Mouse (Mus musculus): ENCODE measurements at regions not wholly inside any gene's neighbourhood (a gene's known extent, or its start where the extent isn't known, plus 50 kb on each side); places are given as distances from the start of the nearest gene placed in this dataset.

DNA sequence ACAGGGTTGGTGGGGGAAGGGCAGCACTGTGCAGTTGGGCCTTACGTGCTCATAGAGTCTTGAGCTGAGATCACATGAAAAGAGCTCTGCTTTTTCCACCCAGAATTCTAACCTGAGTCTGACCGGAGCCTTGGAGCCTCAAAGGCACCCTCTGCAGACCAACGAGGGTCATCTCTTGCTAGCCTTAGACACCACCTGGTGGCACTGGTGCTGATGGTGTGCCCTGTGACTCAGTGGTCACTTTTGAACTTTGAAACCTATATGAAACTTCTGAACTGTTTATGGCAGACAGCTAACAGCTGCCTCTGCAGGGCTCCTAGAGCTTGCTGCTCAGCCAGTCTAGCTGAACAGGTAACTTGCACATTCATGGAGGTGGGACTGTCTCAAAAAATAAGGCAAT, 118.5 kb downstream of the Zfp706 start:
- Histone ChIP-seq H3K36me3 (ENCODE audit: control insufficient read depth, insufficient read depth, low read length) (no peaks in the 10 kb centered on the region), H3K9ac (ENCODE audit: low read length) (no peak overlapping the region), H3K4me2 (no peak overlapping the region), H3K9me3 (ENCODE audit: control insufficient read depth, low read length) (no peaks in the 10 kb centered on the region), H3K4me1 (ENCODE audit: control insufficient read depth, insufficient read depth, low read length) (peaks cover 4% of the 10 kb centered on the region; the same call in 1 of the 2 replicates), H3K4me3 (ENCODE audit: low read depth, low read length) (no peak overlapping the region), H3K27ac (ENCODE audit: low read depth, low read length) (no peak overlapping the region), H3K27me3 (ENCODE audit: control insufficient read depth, insufficient read depth, low read length) (no peaks in the 10 kb centered on the region)
- ATAC-seq (ENCODE audit: low FRiP score) (no peak), DNase-seq (ENCODE audit: low spot score, missing footprints) (peak; percentile 68)
- 72% methylated on average over 3 of the region's 3 CpGs for WGBS

DNA sequence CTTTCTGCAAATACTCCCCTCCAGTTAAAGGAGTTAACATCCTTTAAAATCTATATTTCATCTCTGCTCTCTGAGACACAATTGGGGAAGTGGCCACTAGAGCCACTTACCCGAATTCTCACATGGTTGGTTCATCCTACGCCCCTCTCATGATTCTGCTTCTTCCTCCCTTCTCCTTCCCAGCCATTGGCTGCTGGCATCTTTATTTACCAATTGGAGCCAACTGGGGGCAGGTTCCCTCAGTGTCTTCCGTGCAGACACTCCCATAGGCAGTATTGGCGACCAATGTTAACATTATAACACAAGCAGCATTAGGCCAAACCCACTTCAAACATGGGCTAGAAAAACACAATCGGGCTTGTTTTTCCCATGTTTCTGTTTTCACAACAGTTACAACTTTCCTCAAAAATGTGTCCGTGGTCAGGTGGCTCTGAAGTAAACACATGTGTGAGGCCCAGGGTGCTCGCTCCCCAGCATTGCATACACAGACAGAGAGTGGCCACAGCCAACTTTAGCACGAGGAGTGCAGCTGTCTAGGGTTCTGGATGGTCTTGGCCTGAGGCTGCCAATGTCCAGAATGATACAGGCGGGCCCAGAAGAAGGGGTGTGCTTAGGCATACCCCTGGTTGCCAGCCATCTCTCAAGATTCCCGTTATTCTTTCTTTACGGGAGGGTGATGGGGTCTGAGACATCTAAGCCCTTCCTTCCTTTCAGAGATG, 119.1 kb downstream of the Zfp706 start:
- WGBS: 81% methylated on average over 11 of the region's 11 CpGs
- Histone ChIP-seq H3K4me2 (no peak overlapping the region), H3K27me3 (ENCODE audit: control insufficient read depth, insufficient read depth, low read length) (no peaks in the 10 kb centered on the region), H3K36me3 (ENCODE audit: control insufficient read depth, insufficient read depth, low read length) (no peaks in the 10 kb centered on the region), H3K9me3 (ENCODE audit: control insufficient read depth, low read length) (no peaks in the 10 kb centered on the region), H3K4me3 (ENCODE audit: low read depth, low read length) (no peak overlapping the region), H3K27ac (ENCODE audit: low read depth, low read length) (no peak overlapping the region), H3K9ac (ENCODE audit: low read length) (no peak overlapping the region), H3K4me1 (ENCODE audit: control insufficient read depth, insufficient read depth, low read length) (peaks cover 4% of the 10 kb centered on the region; the same call in 1 of the 2 replicates)
- no peak for DNase-seq (ENCODE audit: low spot score, missing footprints)
- no peak for ATAC-seq (ENCODE audit: low FRiP score)

DNA sequence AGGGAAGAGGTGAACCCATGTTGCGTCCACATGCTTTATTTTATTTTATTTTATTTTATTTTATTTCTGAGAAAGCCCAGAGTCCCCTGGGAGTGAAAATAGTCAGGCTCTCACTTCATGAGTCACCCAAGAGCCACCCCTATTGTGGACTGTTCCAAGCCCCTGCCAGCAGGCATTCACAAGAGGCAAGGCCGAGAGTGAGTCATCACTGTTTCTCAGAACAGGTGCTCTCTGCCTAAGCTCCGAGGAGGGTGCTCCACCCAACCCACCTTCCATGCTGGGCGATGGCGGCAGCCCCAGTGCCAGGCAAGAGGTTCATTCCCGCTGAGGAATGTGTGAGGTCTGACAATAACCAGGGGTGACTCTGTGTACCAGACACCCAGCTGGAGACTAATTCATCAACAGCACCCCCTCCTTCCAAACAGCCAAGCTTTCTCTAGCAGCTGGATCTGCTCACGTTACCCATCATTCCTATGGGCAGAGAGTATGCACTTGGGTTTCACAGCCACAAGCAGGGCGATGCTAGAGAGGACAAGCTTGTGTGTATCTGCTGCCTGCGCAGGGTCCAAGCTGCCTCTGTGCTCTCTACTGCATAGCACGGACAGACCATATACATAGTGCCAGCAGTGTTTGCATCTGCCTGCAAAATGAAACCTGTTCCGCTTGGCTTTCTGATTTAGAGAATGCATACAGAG, 122.8 kb downstream of the Zfp706 start:
- Histone ChIP-seq H3K4me1 (ENCODE audit: control insufficient read depth, insufficient read depth, low read length) (no peaks in the 10 kb centered on the region), H3K27ac (ENCODE audit: low read depth, low read length) (no peak overlapping the region), H3K27me3 (ENCODE audit: control insufficient read depth, insufficient read depth, low read length) (no peaks in the 10 kb centered on the region), H3K9me3 (ENCODE audit: control insufficient read depth, low read length) (no peaks in the 10 kb centered on the region), H3K4me2 (no peak overlapping the region), H3K4me3 (ENCODE audit: low read depth, low read length) (no peak overlapping the region), H3K9ac (ENCODE audit: low read length) (no peak overlapping the region), H3K36me3 (ENCODE audit: control insufficient read depth, insufficient read depth, low read length) (no peaks in the 10 kb centered on the region)
- DNase-seq (ENCODE audit: low spot score, missing footprints) (no peak), ATAC-seq (ENCODE audit: low FRiP score) (no peak)
- WGBS: 82% methylated on average over 11 of the region's 11 CpGs

DNA sequence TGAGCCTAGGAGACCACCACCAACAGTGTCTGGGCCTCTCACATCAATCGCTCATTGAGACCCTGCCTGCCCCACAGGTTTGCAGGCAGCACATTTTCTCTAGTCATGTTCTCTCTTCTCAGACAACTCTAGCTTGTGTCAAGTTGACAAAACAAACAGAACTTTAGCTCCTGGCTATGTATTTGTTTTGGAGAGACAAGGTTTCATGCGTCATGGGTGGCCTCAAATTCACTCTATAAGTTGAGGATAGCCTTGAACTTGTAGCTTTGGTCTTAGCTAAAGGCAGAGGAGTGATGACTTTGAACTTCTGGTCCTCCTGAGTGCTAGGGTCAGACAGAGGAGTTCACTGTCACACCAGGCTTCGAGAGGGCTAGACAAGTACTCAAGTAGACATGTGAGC, 123.5 kb downstream of the Zfp706 start:
- no peaks in the 10 kb centered on the region for H3K9me3 ChIP-seq (ENCODE audit: control insufficient read depth, low read length)
- no peak overlapping the region for H3K4me2 ChIP-seq
- WGBS: 92% methylated on average over 3 of the region's 3 CpGs
- H3K27ac ChIP-seq (ENCODE audit: low read depth, low read length): no peak overlapping the region
- H3K9ac ChIP-seq (ENCODE audit: low read length): no peak overlapping the region
- peaks cover under 1% of the 10 kb centered on the region for H3K4me1 ChIP-seq (ENCODE audit: control insufficient read depth, insufficient read depth, low read length)
- ATAC-seq (ENCODE audit: low FRiP score) (no peak), DNase-seq (ENCODE audit: low spot score, missing footprints) (no peak)
- no peaks in the 10 kb centered on the region for H3K36me3 ChIP-seq (ENCODE audit: control insufficient read depth, insufficient read depth, low read length)
- no peak overlapping the region for H3K4me3 ChIP-seq (ENCODE audit: low read depth, low read length)
- no peaks in the 10 kb centered on the region for H3K27me3 ChIP-seq (ENCODE audit: control insufficient read depth, insufficient read depth, low read length)

DNA sequence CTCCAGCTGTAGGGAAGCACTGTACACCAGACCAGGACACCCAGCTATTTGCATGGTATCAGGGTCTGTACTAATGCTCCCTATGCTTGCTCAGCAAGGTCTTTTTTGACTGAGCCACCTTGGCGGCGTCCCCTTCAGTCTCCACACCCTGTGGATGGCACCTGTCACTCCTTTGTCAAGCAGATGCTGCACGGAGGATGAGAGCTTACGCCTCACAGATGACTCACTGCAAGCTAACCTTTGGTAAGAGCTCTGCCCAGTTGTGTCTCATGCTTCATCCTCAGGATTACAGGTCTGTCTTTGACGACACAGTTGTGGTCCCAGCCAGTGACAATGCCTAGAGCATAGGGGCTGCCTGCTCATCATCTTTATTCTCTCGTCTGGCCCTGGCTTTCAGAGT, 124.4 kb downstream of the Zfp706 start:
- H3K27me3 ChIP-seq (ENCODE audit: control insufficient read depth, insufficient read depth, low read length): no peaks in the 10 kb centered on the region
- 72% methylated on average over 6 of the region's 6 CpGs for WGBS
- H3K27ac ChIP-seq (ENCODE audit: low read depth, low read length): no peak overlapping the region
- H3K9me3 ChIP-seq (ENCODE audit: control insufficient read depth, low read length): no peaks in the 10 kb centered on the region
- no peak overlapping the region for H3K4me3 ChIP-seq (ENCODE audit: low read depth, low read length)
- peaks cover 7% of the 10 kb centered on the region for H3K4me1 ChIP-seq (ENCODE audit: control insufficient read depth, insufficient read depth, low read length)
- no peaks in the 10 kb centered on the region for H3K36me3 ChIP-seq (ENCODE audit: control insufficient read depth, insufficient read depth, low read length)
- H3K9ac ChIP-seq (ENCODE audit: low read length): no peak overlapping the region
- ATAC-seq (ENCODE audit: low FRiP score) (0 out of 2 replicates have a peak, but pooled peaks have one; percentile 35), DNase-seq (ENCODE audit: low spot score, missing footprints) (no peak)
- H3K4me2 ChIP-seq: no peak overlapping the region

DNA sequence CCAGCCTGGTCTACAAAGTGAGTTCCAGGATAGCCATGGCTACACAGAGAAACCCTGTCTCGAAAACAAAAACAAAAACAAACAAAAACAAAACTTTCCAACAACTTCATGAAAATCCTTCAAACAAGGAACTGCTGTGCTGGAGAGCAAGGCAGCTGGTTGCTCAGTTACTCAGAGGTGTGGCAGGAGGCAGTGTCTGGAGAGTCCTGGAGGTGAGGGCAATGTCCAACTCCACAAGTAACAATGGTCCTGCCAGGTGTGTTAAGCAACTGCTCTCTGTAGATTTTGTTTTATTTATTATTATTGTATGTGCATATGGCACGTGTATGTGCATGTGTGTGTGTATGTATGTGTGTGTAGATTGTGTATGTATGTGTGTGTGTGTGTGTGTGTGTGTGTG, 126.0 kb downstream of the Zfp706 start:
- Histone ChIP-seq H3K9ac (ENCODE audit: low read length) (no peak overlapping the region), H3K27me3 (ENCODE audit: control insufficient read depth, insufficient read depth, low read length) (no peaks in the 10 kb centered on the region), H3K27ac (ENCODE audit: low read depth, low read length) (no peak overlapping the region), H3K4me2 (no peak overlapping the region), H3K36me3 (ENCODE audit: control insufficient read depth, insufficient read depth, low read length) (no peaks in the 10 kb centered on the region), H3K4me3 (ENCODE audit: low read depth, low read length) (no peak overlapping the region), H3K4me1 (ENCODE audit: control insufficient read depth, insufficient read depth, low read length) (peaks cover 7% of the 10 kb centered on the region), H3K9me3 (ENCODE audit: control insufficient read depth, low read length) (no peaks in the 10 kb centered on the region)
- whole genome bisulfite sequencing: 80% methylated on average over 2 of the region's 2 CpGs
- DNase-seq (ENCODE audit: low spot score, missing footprints) (no peak), ATAC-seq (ENCODE audit: low FRiP score) (no peak)

DNA sequence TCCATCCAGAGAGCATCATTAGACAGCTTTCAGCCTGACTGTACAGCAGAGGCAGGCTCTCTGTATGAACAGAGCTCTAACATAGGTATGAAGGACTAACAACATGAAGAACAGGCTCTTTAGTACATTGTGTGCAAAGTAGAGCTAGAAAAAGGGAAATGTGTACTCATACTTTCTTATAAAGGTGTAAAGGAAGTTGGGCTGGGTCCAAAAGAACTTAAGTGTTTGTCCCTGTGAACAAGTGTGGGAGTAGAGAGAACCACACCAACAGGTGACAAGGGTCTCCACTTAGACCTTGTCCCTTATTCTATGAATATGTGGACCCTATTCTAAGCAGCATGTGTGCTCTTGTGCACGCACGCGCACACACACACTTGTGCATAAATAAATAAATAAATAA, 127.0 kb downstream of the Zfp706 start:
- Histone ChIP-seq H3K27me3 (ENCODE audit: control insufficient read depth, insufficient read depth, low read length) (no peaks in the 10 kb centered on the region), H3K36me3 (ENCODE audit: control insufficient read depth, insufficient read depth, low read length) (no peaks in the 10 kb centered on the region), H3K4me3 (ENCODE audit: low read depth, low read length) (no peak overlapping the region), H3K4me2 (no peak overlapping the region), H3K9me3 (ENCODE audit: control insufficient read depth, low read length) (no peaks in the 10 kb centered on the region), H3K4me1 (ENCODE audit: control insufficient read depth, insufficient read depth, low read length) (peaks cover 7% of the 10 kb centered on the region), H3K9ac (ENCODE audit: low read length) (no peak overlapping the region), H3K27ac (ENCODE audit: low read depth, low read length) (no peak overlapping the region)
- ATAC-seq (ENCODE audit: low FRiP score): no peak
- WGBS: 97% methylated on average over 3 of the region's 3 CpGs
- DNase-seq (ENCODE audit: low spot score, missing footprints): no peak

DNA sequence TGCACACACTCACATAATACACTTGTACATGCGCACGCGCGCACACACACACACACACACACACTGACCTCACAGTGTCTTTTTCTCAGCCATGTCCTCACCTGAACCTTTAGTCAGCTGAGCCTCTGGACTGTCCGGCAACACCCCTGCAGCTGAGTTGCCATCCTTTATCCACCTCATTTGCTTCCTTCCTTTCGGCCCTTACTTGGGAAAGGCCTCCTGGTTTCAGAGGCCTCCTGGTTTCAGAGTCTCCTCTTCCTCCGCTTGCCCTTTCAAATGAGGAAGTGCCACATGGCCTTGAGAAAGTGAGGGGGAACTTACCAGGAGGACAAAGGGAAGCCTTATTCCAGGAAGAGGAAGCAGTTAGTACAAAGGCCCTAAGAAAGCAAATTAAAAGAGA, 128.0 kb downstream of the Zfp706 start:
- no peak for ATAC-seq (ENCODE audit: low FRiP score)
- no peaks in the 10 kb centered on the region for H3K9me3 ChIP-seq (ENCODE audit: control insufficient read depth, low read length)
- no peak overlapping the region for H3K4me2 ChIP-seq
- peaks cover 9% of the 10 kb centered on the region for H3K4me1 ChIP-seq (ENCODE audit: control insufficient read depth, insufficient read depth, low read length)
- no peak overlapping the region for H3K27ac ChIP-seq (ENCODE audit: low read depth, low read length)
- no peaks in the 10 kb centered on the region for H3K27me3 ChIP-seq (ENCODE audit: control insufficient read depth, insufficient read depth, low read length)
- no peak overlapping the region for H3K9ac ChIP-seq (ENCODE audit: low read length)
- no peak for DNase-seq (ENCODE audit: low spot score, missing footprints)
- WGBS: 89% methylated on average over 7 of the region's 7 CpGs
- H3K36me3 ChIP-seq (ENCODE audit: control insufficient read depth, insufficient read depth, low read length): no peaks in the 10 kb centered on the region
- H3K4me3 ChIP-seq (ENCODE audit: low read depth, low read length): no peak overlapping the region

DNA sequence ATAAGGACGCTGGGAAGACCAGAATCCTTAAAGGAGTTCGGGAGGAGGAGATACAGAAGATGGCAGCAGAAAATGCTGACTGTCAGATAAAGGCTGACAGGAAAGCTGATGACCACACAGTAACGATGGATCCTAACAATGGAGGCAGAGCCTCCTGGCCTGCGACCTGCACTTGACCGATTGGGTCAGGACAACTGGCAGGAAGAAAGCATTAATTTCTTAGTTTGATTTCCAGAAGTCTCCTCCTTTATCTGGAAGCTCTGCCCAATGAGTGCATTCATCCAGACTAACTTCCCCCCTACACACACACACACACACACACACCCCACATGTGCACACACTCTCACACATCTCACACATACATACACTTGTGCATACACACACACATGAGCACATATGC, 128.6 kb downstream of the Zfp706 start:
- Histone ChIP-seq H3K9ac (ENCODE audit: low read length) (no peak overlapping the region), H3K27me3 (ENCODE audit: control insufficient read depth, insufficient read depth, low read length) (no peaks in the 10 kb centered on the region), H3K4me1 (ENCODE audit: control insufficient read depth, insufficient read depth, low read length) (peaks cover 13% of the 10 kb centered on the region), H3K27ac (ENCODE audit: low read depth, low read length) (no peak overlapping the region), H3K4me2 (no peak overlapping the region), H3K4me3 (ENCODE audit: low read depth, low read length) (no peak overlapping the region), H3K36me3 (ENCODE audit: control insufficient read depth, insufficient read depth, low read length) (no peaks in the 10 kb centered on the region), H3K9me3 (ENCODE audit: control insufficient read depth, low read length) (no peaks in the 10 kb centered on the region)
- 37% methylated on average over 5 of the region's 5 CpGs for WGBS
- no peak for ATAC-seq (ENCODE audit: low FRiP score)
- no peak for DNase-seq (ENCODE audit: low spot score, missing footprints)

All from midbrain, embryonic 11.5 days (tissue).